Mouse (Mus musculus) lung, adult 2 months (tissue): ENCODE results near the gene Glt6d1.

Experiments used
- CTCF ChIP-seq: fragments of 200-500 bp; IDR thresholded peaks from 2 replicates; pipeline ENCODE4 v1.5.1; 2011; ENCODE audit warnings: mild to moderate bottlenecking, low read length, control low read depth; ENCODE audit not compliant: insufficient read depth
- POLR2A ChIP-seq: fragments of 200-500 bp; IDR thresholded peaks from 2 replicates; pipeline ENCODE4 v1.6.1; 2011; ENCODE audit warnings: low read depth, mild to moderate bottlenecking, control low read depth, low read length, borderline replicate concordance; ENCODE audit errors: extremely low read depth

DNA sequence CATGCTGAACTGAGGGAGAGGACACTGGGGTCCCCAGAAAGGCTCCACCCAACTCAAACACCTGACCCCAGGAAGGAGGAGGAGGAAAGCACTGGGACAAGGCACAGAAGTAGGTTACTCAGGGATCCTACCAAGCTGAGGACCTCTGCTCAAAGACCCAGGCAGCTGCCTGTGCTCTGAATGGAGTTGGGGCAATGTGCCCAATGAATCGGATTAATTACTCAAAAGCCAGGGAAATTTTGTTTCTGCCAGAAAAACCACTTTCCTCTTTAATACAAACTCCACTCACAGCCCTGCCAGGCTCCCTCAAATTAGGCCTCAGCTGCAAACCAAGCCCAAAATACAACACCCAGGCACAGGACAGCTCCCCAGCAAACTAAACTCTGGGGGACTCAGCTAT is 27.1 kb upstream of the Glt6d1 start:
- no peak for TF ChIP-seq POLR2A
- no peak for TF ChIP-seq CTCF
